Mouse (Mus musculus) adrenal gland, postnatal 14 days (tissue): ENCODE data around the gene Cyp4f13. TPM values are rescaled to one million over a fixed set of nuclear protein-coding genes. Genes with fewer than 3 reads are reported as not detected.

Experiments used
- DNase-seq: peaks from one replicate; pipeline ENCODE4 v3.0.0; 2021; ENCODE audit warnings: mixed read lengths
- total RNA-seq: library from RNA; stranded (reverse); gene quantifications from 2 replicates; pipeline ENCODE4 v1.2.3, GENCODE M21; 2021

The Cyp4f13 gene
- total RNA-seq, 1 experiment from 2014 or later: 46.2 TPM

DNA sequence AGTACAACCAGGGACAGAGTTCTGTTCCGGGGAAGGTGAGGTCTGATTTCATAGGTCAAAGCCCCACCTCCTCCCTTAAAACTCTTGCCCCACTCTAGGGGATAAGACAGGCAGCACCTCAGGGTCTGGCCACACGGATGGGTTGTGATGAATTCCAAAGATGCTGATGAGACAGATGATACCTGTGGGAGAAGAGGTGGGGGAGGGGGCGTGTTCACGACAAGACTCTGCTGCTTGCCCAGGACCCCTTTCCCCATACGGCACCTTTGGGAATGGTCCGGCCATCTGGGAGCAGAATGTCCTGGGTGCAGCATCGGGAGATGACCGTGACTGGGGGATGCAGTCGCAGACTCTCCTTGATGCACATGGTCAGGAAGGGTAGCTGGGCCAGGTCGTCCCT lies 41.0 kb downstream of the Cyp4f13 start:
- DNase-seq: no peak

GRCm38 (mm10) chr17:32905239-32905638 lies 42.0 kb downstream of the Cyp4f13 start:
- DNase-seq: peak; percentile 79

GRCm38 (mm10) chr17:32904414-32904813 lies 42.8 kb downstream of the Cyp4f13 start:
- DNase-seq: peak; percentile 32

DNA sequence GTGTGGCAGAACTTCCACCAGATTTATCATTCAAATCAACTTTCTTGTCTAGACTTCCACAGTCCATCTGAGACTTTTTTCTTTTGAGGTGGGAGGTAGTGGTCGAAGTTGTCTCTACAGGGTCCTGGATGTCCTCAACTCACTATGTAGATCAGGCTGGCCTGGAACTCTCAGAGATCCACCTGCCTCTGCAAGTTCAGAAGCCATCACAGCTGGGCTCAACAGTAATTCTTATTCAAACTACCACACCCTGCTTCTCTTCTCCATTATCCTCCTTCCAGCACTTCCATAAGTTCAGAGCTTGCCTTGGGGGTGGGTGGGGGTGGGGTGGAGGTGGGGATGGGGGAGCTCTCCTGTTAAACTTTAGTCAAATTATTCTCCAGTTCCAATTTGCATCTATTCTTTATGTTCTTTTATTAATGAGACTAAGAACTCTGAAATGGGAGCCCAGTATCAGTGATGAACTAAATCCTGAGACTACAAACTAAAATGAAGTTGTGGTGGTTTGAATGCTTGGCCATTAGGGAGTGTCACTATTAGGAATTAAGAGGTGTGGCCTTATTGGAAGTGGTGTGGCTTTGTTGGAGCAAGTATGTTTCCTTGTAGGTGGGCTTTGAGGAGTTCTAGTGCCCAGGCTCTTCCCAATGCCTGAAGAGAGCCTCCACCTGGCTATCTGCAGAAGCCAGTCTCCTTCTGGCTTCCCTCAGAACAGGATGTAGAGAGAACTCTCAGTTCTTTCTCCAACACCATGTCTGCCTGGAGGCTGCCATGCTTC lies 45.3 kb downstream of the Cyp4f13 start:
- DNase-seq: no peak

GRCm38 (mm10) chr17:32895421-32895820 lies 51.8 kb downstream of the Cyp4f13 start:
- DNase-seq: no peak

- no peak for DNase-seq
Measured at GRCm38 (mm10) chr17:32893901-32894300, 53.3 kb downstream of the Cyp4f13 start.

- DNase-seq: peak; percentile 93
Measured at GRCm38 (mm10) chr17:32891239-32892180, 55.7 kb downstream of the Cyp4f13 start, which contains the start of gene Zfp870. Gene Zfp870 (minus strand): TSS chr17:32891642.

- no peak for DNase-seq
Measured at GRCm38 (mm10) chr17:32890852-32891238, 56.4 kb downstream of the Cyp4f13 start.

GRCm38 (mm10) chr17:32889611-32890010 lies 57.6 kb downstream of the Cyp4f13 start:
- peak; percentile 40 for DNase-seq

GRCm38 (mm10) chr17:32880320-32881218 lies 66.6 kb downstream of the Cyp4f13 start:
- DNase-seq: no peak

DNA sequence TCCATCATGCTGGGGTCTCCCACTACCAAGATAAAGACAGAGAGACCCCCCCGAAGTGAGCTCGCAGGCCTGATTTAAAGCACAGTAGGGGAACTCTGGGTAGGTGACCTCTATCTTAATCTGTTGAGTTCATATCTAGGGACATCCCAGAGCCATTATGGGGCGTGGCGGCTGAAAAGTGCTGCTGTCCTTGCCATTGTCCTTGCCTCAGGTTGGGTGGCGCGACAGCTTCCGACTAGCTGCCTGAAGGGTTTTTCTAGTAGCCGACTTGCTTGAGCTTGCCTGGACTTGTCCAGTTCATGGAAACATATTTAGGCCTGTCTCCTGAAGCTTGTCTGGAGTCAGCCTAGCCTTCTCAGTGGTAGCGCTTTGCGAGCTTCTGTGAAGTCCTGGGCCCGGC lies 68.4 kb downstream of the Cyp4f13 start:
- no peak for DNase-seq

- DNase-seq: no peak
Measured at GRCm38 (mm10) chr17:32877471-32878171, 69.6 kb downstream of the Cyp4f13 start.

Other genes starting within 250 kb of the Cyp4f13 start
- gene Zfp871, start 159.1 kb downstream of the Cyp4f13 start, total RNA-seq: 42.6 and 44.5 TPM in 2 replicates
- 0.44 and 0.75 TPM in 2 replicates for gene Zfp811, start 137.5 kb downstream of the Cyp4f13 start, total RNA-seq
- gene Zfp799, start 117.1 kb downstream of the Cyp4f13 start, total RNA-seq: 9.1 and 12.7 TPM in 2 replicates
- 7.8 and 11.3 TPM in 2 replicates for gene Zfp870, start 55.8 kb downstream of the Cyp4f13 start, total RNA-seq
- gene Cyp4f14, start 30.1 kb downstream of the Cyp4f13 start, total RNA-seq: 2.0 and 10.2 TPM in 2 replicates
- 3.7 and 4.4 TPM in 2 replicates for gene Zfp472, start 18.4 kb upstream of the Cyp4f13 start, total RNA-seq
- 8.5 and 10.0 TPM in 2 replicates for gene Zfp952, start 45.7 kb upstream of the Cyp4f13 start, total RNA-seq
- gene Zfp763, start 86.0 kb upstream of the Cyp4f13 start, total RNA-seq: 6.3 and 8.5 TPM in 2 replicates
- not detected in 2 replicates for gene 4921501E09Rik, start 120.7 kb upstream of the Cyp4f13 start, total RNA-seq
- 7.4 and 9.5 TPM in 2 replicates for gene Zfp563, start 141.9 kb upstream of the Cyp4f13 start, total RNA-seq
- not detected in 2 replicates for gene Morc2b, start 192.3 kb upstream of the Cyp4f13 start, total RNA-seq
- not detected in 2 replicates for gene Olfr55, start 221.0 kb upstream of the Cyp4f13 start, total RNA-seq
- not detected in 2 replicates for gene Olfr239, start 243.9 kb upstream of the Cyp4f13 start, total RNA-seq